Comparison of ENCODE assay signal across 8 mouse cellular contexts in the genomic region with DNA sequence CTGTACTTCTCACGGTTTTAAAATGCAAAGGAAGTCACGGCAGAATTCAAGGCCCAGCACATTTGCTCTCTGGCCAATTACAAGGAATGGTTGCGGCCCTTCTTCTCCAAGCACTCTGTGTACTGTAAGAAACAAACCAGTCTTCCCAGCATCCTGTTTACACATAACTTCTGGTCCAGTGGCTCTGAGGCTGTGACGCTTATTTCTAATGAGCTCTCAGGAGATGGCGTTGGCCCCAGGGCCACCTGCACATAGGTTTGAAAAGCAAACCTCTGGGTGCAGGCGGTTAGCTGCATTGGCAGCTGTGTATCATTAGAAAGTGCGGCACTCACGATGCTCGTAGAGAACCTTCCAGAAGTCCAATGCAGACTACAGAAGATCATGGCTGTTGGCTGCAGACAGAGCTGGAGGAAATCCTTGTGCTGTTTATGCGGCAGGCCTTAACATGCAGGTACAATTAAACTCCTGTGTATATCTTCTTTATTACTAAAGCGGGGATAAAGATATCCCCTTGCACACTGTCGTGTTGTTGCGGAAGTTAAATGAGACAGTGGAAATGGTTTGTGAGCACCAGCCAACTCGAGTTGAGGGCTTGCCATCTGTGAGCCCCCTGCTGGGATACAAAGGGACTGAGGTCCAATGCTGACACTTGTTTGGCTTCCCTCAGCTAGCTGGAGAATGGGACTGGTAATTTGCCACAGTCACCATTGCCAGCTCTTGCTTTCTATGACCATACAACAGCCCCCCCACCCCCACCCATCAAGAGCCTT.
DNase-seq lines count a peak whose midpoint lies in the region; ATAC-seq and TF ChIP-seq lines count a peak whose summit lies in the region.

No protein-coding gene starts in this region.

- no peaks in the 10 kb centered on the region for H3K9me3 ChIP-seq in lung, embryonic 15.5 days
- no peaks in the 10 kb centered on the region for H3K9me3 ChIP-seq in hindbrain, embryonic 16.5 days (ENCODE audit: control insufficient read depth, low read length)

- ATAC-seq in lung, embryonic 15.5 days (ENCODE audit: borderline replicate concordance, extremely low read depth, low FRiP score, low TSS enrichment), result no peak
- peak; percentile 87 for ATAC-seq in hindbrain, embryonic 16.5 days

- no peak for TF ChIP-seq POLR2A in olfactory bulb, adult 2 months (IDR thresholded peaks at IDR 0.05; ENCODE audit: insufficient read depth, low read depth, low read length)

- H3K36me3 ChIP-seq in lung, embryonic 15.5 days, result no peaks in the 10 kb centered on the region
- no peaks in the 10 kb centered on the region for H3K36me3 ChIP-seq in hindbrain, embryonic 16.5 days (ENCODE audit: control insufficient read depth, insufficient read depth, low read length)

- H3K27ac ChIP-seq in lung, embryonic 15.5 days, result peak overlapping the region; percentile 30; the same call in 1 of the 2 replicates
- peak overlapping the region; percentile 51 for H3K27ac ChIP-seq in hindbrain, embryonic 16.5 days (ENCODE audit: low read depth, low read length)
- H3K27ac ChIP-seq in olfactory bulb, adult 2 months (ENCODE audit: insufficient read depth, low read depth, low read length), result peak overlapping the region; percentile 64

- peaks cover 32% of the 10 kb centered on the region for H3K4me1 ChIP-seq in lung, embryonic 15.5 days
- no peaks in the 10 kb centered on the region; the same call in none of the 2 replicates for H3K4me1 ChIP-seq in hindbrain, embryonic 16.5 days (ENCODE audit: control insufficient read depth, insufficient read depth, low read depth, low read length)
- peaks cover 7% of the 10 kb centered on the region for H3K4me1 ChIP-seq in olfactory bulb, adult 2 months (ENCODE audit: control insufficient read depth, insufficient read depth, low read length)

- H3K9ac ChIP-seq in lung, embryonic 15.5 days, result no peak overlapping the region
- no peak overlapping the region for H3K9ac ChIP-seq in hindbrain, embryonic 16.5 days (ENCODE audit: low read depth, low read length)

- H3K27me3 ChIP-seq in lung, embryonic 15.5 days, result no peaks in the 10 kb centered on the region
- no peaks in the 10 kb centered on the region for H3K27me3 ChIP-seq in hindbrain, embryonic 16.5 days (replicated peaks; ENCODE audit: control insufficient read depth, insufficient read depth, low read length)

- DNase-seq in gastrocnemius, postnatal 10 days, result peak; percentile 33
- DNase-seq in gastrocnemius, adult 18-20 months (ENCODE audit: low spot score), result no peak
- DNase-seq in lung, postnatal 25 days (ENCODE audit: low spot score), result no peak
- no peak for DNase-seq in yolk sac, embryonic 10.5 days (ENCODE audit: low spot score)
- no peak for DNase-seq in MN1 (ENCODE audit: low spot score)

- TF ChIP-seq CTCF in olfactory bulb, adult 2 months (IDR thresholded peaks at IDR 0.05; ENCODE audit: insufficient read depth, low read depth, low read length), result no peak

- H3K4me2 ChIP-seq in lung, embryonic 15.5 days, result no peak overlapping the region
- H3K4me2 ChIP-seq in hindbrain, embryonic 16.5 days (ENCODE audit: low read length), result no peak overlapping the region

- H3K4me3 ChIP-seq in lung, embryonic 15.5 days, result no peak overlapping the region
- no peak overlapping the region for H3K4me3 ChIP-seq in hindbrain, embryonic 16.5 days (ENCODE audit: low read length)
- no peak overlapping the region for H3K4me3 ChIP-seq in olfactory bulb, adult 2 months (ENCODE audit: insufficient read depth, low read depth, low read length)

- 59% methylated on average over 14 of the region's 14 CpGs for WGBS in lung, embryonic 15.5 days
- 56% methylated on average over 14 of the region's 14 CpGs for WGBS in hindbrain, embryonic 16.5 days
- WGBS in olfactory bulb, adult 2 months, result 38% methylated on average over 14 of the region's 14 CpGs
